Mouse (Mus musculus) spleen, adult 2 months (tissue): ENCODE data around the gene Gm27021.

Experiments
- CTCF ChIP-seq: fragments of 200-500 bp; IDR thresholded peaks from 2 replicates; pipeline ENCODE4 v1.5.1; 2011; ENCODE audit warnings: mild to moderate bottlenecking, inconsistent platforms; ENCODE audit not compliant: insufficient read depth, insufficient read length, insufficient replicate concordance; ENCODE audit errors: extremely low read depth
- POLR2A ChIP-seq: fragments of 200-500 bp; IDR thresholded peaks from 2 replicates; pipeline ENCODE4 v1.6.1; 2011; ENCODE audit warnings: low read depth, low read length, inconsistent platforms

- TF ChIP-seq CTCF: no peak
- TF ChIP-seq POLR2A: no peak
These were observed 19.9 kb upstream of the Gm27021 start for GRCm38 (mm10) chr8:120687786-120688185.
